Mouse (Mus musculus) thymus, postnatal 10 days (tissue): Measurements from ENCODE around the gene Fermt1.

Source experiments
- DNase-seq, 2 experiments: peaks; one replicate each; pipeline ENCODE4 v3.0.0; 2021; ENCODE audit warnings: low spot score in 2 of 2

The Fermt1 gene

DNA sequence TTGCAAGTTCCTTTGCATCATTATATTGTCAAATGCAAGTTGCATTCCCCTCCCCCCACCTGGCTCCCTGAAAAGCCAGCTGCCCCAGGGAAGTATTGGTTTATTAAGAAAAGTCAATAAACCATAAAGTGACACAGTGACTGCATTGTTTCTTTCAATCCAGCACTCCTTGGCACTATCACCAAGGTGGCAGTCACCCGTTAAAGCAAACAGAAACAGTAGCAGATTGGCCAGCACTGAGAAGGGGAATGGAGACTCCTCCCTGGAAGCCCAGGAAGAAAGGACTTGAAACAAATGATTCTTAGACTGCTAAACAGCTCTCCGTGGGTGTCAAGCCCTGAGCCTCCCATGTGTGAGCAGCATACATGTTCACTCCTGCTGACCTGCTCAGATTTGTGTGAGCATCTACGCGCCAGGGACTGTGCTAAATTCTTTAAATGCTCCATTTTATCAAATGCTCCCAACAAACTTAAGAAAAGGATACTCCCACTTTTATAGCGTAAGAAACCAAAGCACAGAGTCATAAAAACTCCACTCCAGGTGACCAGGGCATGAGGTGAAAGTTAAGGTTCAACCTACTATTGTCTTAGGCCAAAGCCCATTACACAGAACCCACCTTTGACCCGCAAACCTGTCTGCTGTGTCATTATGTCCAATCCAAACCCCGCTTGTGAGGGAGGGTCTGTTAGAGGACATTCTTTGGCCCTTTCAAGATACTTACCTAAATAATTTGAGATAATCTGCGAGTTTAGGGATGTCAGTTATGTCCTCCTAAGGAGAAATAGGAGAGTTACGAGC, 23.4 kb downstream of the Fermt1 start:
- DNase-seq: no peak

DNA sequence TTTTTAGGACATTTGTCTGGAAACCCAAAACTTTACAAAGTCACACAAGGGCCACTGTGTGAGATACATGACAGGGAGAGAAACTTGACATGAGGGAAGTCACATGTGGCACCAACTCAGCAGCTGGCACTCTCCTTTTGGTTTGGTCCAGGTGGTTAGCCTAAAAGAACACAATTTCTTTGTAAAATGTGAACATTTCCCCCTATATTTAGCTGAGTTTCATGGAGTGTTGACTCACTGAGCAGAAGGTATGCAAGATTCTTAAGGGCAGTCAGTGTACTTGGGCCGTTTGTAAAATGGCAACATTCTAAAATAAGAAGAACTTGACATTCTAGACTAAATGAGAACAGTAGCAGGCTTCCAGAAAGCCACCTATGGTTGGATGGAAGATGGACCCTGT, 30.9 kb downstream of the Fermt1 start:
- DNase-seq: no peak

DNA sequence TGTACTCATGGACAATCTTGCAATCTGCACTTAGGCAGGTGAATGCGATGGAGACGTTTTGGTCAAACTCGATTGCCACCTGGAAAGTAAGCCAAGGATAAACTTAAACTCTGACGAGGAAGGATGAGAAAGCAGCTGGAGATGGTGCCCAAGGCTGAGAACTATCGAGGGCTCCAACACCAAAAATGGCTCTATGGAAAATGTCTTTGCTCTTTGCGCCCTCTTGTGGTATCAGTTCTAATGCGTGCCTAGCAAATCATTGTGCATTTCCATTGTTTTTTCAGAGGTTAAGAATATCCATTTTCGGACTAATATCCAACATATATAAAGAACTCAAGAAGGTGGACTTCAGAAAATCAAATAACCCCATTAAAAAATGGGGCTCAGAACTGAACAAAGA, 38.9 kb downstream of the Fermt1 start:
- peak in 1 of 2 experiments; percentile 45 for DNase-seq

DNA sequence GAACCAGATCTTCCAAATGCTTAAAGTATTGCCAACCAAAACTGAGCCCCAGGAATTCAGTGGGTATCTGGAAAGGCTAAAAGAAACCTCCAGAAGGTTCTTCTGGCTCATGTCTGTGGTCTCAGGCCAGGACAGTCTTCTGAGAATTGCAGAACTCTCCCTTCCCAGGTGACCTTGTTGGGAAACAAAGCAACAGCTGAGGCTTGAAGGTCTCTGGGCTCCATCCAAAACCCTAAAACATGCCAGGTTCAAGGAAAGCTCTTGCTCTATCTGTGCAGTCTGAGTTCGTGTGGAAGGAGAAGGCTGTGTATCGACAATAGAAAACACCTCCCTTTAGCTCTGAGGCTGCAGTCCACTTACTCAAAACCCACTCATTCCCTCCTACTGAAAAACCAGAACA, 40.7 kb downstream of the Fermt1 start:
- no peak for DNase-seq

DNA sequence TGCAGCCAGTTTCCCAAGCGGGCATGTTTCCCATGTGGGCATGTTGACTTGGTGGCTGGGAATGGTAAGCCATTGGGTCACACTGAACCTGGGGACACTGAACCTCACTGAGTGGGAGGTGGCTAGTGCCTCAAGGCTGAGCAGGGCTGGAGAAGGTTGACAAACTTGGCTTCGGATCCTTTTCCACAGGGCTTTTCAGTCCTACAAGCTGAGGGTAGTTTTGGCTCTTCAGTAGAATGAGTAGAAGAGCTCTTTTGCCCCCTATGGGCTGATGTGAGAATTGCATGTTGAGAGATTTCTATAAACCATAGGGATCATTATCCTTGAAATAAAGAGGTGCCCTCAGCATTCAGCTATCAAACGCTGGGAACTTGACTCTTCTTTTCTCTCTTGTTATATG, 42.2 kb downstream of the Fermt1 start:
- peak in 1 of 2 experiments; percentile 36 for DNase-seq

DNA sequence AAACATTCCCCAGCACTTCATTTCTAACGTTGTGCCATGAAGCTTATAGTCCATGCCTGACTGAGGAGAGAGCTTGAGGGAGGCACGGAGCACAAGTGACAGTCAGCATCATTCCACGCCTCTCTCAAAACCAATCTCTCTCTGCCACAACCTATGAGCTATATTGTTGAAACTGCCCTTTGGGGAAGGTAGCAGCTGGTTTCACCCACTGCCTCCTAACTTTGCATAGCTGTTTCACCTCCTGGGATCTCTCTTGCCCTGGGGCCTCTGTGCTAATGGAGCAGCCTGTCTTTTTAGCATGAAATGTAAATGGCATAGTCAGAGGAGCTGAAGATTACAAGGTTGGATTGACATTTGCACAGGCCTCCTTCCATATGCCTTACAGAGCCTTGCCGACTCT, 43.6 kb downstream of the Fermt1 start:
- no peak for DNase-seq

DNA sequence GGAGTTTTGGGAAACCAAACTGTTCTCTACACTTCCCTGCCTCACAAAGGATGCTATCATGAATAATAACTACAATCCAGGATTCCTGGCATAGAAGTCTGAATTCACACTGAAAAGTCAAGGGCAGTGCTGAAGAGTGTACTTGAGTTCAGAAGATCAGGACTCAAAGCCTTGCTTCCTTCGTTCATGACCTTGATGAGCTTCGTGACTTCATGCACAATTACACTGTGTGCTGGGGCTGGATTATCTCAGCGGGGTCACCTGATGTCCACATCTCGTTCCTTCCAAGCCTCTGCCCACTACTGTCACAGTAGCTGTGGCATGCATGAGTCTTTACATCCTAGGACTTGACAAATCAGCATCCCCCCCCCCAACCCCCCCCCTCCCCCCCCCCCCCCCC, 44.1 kb downstream of the Fermt1 start:
- no peak for DNase-seq

DNA sequence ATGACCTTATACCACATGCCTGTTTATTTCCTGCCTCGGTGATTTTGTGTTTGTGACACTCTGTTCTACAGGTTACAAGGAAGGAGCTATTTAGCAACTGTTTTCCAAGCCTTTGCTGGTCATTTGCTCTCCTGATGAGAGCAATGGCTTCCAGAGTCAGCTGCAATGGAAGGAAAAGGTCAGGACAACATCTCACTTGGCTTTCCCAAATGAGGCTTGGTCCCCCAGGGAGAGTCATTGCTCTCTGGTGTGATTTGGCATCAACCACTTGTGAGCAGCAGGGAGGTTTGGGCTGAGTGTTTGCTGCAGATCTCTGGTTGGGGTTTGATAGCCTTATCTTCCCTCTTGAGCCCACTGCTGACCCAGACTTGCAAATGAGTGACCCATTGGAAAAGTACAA, 45.1 kb downstream of the Fermt1 start:
- DNase-seq: no peak

DNA sequence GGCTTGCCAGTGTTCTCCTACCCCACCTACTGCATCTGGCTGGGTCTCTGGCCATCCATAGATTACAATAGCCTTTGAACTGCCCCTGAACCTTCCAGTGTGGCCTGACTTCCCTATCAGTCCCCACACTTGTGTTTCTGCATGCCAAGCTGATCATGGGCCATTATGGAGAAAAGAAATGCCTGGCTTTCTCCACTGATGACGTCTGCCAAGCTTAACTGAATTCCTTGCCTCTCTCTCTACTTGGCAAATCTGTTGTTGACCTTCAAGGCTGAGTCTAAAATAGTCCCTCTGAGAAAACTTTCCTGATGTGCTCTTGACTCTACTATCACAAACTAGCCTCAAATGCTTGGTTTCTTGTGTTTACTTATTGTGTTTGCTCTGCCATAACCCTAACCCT, 47.5 kb downstream of the Fermt1 start:
- no peak for DNase-seq

DNA sequence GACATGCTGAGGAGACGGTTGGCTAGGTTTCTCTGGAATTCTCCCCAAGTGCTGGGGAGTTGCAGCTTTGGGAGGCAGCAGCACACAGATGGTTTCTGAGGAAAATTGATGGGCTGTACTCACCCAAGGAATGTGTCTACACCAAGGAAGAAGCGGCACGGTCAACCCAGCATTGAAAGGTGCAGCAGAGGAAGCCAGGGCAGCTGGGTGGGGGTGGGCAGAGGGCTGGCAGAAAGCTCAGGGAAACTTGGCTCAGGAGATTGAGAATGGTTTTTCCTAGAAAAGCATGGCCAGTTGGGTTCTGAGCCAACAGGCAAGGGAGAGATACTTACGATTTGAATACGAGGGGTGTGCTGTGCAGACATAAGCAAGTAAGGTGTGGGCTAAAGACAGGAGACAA, 51.9 kb downstream of the Fermt1 start:
- DNase-seq: no peak

DNA sequence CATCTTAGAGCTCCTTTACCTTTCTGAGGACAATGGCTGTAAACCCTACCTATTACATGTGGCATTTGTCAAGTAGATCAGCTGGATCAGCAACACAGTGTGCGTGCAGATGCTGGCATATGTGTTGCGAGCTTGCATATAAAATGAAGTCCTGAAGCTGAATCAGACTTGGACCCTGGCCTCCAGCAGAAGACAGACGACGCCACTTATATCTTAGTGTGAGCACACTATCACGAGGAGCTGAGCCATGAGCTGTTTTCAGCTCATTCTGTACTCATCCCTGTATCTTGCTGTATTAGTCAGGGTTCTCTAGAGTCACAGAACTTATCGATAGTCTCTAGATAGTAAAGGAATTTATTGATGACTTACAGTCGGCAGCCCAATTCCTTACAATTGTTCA, 60.4 kb downstream of the Fermt1 start:
- no peak for DNase-seq

DNA sequence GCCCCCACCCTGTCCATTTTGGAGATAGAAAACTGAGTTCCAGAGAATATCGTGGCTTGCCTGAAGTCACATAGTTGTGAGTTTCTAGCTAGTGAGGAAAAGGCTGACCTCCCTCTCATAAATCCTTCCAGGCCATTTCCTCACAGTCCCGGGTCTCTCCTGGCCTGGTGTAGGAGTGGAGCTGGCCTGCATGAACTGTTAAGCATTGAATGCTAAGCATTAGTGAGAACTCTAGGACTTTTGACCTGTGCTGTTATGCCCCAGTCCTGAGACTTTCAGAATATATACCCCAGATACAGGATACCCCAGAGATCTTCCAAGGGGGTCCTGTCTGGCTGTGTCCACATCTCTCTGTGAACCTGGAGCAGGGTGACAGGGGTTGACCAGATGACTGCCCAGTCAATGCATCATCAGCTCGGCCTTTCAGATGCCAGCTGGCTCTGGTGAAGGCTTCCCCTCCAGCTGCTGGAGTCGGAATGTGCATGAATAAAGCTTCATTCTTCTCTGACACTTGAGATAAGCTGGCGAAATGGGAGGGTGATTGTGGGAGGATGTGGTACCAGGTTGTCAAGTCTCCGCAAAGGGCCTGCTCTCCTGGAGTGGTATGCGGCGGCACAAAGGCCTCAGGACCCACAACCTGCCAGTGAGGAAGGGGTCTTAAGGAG, 61.3 kb downstream of the Fermt1 start:
- no peak for DNase-seq

DNA sequence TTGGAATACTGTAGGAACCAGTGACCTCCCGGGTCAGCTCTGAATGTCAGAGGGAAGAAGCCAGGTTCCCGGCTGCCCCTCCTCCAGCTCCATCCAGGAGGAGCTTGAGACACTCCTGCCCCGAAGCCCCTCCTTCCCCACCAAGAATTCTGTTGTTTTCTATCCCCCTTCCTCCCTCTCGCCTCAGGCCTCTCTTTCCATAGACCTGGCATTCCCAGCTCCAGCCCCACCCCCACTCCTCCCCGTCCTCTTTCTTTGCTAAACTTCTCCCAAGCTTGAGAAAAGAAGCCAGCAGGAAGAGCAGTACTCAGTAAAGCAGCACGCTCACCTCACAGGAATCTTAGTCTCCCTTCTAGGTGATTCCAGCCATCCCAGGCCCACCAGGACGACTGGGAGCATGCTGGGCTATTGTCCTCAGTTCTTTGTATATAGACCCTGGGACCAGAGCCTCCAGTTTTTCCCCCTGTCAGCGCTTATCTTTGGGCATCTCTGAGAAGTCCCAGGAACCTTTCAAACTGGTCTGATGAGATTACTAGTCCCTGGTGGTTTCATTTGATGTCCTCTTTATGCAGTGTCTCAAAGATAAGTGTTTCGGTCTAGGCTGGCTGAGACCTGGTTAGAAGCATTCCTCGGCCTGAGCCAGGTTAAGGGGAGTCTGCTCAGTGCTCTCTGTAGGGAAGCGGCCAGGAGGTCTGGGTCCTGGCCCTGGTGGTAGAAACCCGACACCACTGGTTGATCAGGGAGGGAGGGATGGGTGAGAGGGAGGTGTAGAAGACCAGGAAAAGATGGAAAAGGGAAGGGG, 64.7 kb downstream of the Fermt1 start, which contains the start of gene Lrrn4:
Lrrn4 (minus strand) TSS at position 48 of the 802 bp plus-strand sequence.
- DNase-seq: no peak

DNA sequence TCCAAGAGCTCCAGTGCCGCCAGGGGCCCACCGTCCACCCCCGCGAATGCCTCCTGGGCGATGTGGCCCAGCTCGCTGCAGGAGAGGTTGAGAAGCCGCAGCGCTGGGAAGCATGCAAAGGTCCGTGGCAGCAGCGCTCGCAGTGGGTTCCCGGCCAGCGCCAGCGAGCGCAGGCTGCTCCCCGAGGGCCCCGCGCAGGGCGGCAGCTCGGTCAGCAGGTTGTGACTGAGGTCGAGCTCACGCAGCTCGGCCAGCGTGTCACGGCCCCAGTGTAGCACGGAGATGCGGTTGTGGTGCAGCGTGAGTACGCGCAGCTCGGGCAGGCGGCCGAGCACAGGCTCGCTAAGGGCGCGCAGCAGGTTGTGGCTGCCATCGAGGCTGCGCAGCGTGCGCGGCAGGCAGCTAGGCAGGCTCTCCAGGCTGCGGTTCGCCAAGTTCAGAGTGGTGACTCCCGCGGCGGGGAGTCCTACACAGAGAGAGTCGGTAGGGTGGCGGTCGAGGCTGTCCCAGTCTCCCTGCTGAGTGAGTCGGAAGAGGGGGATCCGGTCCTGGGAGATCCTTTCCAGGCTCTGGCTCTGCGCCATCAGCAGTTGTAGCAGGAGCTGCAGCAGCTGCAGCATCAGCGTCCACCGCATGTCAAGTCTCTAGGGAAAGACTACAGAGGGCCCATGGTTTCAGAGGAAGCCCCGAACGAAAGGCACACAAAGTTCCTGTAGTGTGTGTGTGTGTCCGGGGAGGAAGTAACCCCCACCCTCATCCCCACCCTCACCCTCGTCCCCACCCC, 66.3 kb downstream of the Fermt1 start:
- DNase-seq: no peak

DNA sequence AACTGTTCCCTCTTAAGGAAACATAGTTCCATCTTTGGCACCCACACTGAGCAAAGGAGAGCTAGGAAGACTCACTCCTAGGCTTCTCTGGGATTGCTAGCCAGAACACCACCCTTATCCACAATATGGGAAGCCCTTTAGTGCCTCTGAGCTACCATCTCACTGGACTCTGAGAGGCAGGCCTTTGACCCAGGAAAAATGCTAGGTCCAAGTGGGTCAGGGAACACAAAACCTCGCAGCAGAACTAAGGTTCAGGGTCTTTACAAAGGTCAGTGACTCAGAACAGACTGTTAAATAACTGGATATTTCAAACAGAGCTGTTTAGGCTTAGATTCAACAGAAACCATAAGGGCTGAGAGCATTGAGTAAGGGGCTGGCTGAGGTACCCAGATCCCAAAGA, 68.7 kb downstream of the Fermt1 start:
- no peak for DNase-seq

DNA sequence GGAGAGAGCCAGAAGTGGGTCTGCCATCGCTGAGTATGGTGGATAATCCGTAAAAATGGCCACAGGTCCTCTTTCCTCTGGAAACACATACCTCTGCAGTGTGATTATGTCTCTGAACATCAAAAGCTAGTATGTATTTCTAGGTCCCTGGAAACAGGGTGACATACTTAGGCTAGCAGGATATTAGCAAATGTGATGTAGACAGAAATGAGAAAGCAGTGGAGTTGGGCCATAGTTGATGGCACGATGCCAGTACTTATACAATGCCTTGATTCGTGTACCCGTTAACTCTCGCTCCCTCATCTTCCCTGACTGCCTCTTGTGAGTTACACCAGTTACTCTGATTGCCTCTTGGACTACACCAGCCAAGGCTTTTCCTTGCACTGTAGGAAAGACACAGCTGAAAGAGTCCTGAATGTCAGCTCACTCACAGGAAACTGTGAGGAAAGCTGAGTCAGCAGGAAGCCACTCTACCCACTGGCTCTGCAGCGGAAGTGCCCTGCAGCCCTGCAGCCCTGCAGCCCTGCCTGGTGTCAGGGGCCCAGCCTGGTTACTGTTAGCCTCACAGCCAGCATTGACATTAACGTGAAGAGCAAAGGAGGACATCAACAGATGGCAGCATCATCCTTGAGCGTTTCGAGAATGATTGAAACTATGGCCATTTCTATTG, 71.9 kb downstream of the Fermt1 start:
- peak in 1 of 2 experiments; percentile 12 for DNase-seq

DNA sequence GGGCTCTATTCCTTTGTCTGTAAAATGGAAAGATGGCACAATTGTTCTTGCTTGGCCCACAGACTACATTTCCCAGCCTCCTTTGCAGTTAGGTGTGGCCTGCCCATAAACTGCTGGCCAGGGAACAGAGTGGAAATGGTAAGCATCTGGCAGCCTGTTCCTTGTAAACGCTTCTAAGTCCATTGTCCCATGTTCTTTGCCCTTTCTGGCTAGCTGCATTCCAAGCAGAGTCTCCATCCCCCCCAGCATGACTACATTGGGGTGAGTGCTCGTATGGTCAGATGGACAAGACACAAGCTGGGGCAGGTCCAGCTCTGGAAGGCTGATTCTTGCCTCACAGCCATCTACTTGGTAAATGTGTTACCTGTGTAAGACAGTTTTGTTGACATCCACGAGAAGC, 74.0 kb downstream of the Fermt1 start:
- DNase-seq: no peak

DNA sequence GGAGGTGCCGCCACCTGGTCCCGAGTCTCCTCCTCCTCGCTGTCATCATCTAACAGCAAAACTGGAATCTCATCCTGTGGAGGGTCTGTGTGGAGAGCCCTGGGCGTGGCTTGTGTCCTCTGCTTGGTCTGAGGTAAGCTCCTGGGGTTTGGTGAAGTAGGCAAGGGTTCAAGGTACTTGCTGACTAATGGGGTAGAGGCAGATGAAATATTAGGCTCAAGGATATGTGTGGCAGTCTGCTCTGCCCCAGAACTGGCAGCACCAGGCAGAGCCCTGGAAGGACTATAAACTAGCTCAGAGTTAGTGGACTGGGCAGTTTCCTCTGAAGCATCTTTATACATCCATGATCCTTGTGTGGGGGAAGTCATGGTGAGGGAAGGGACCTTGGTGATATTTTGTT, 75.4 kb downstream of the Fermt1 start:
- DNase-seq: no peak

DNA sequence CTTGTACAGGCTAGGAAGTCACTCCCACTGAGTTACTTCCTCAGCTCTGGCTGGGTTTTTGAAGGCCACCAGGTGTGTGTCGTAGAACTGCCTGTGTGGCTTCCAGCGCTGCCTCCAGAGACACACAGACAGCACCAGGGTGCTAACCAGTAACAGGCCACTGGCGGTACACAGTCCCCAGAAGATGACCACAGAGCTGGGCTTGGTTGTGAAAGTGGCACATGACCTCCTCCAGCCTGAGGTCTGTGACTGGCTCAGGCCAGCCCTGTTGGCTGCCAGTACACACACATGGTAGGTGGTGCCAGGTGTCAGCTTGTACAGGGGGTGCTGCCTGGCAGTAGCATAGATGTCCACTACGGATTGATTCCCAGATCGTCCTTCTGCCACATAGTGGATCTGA, 76.0 kb downstream of the Fermt1 start:
- no peak for DNase-seq

DNA sequence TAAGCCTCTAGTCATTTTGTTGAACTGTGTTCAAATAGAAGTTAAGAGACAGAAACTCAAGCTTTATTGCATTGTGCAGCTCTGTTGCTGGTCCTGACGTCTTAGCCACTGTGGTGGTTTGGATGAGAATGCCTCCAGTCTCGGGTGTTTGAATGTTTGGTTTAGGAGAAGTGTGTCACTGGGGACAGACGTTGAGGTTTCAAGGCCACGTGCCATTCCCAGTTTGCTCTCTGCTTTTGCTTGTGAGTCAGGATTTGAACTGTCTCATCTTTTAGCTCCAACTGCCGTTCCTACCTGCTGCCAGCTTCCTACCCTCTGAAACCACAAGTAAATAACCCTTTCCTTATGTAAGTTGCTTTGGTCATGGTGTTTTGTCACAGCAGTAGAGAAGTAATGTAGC, 78.2 kb downstream of the Fermt1 start:
- no peak for DNase-seq

DNA sequence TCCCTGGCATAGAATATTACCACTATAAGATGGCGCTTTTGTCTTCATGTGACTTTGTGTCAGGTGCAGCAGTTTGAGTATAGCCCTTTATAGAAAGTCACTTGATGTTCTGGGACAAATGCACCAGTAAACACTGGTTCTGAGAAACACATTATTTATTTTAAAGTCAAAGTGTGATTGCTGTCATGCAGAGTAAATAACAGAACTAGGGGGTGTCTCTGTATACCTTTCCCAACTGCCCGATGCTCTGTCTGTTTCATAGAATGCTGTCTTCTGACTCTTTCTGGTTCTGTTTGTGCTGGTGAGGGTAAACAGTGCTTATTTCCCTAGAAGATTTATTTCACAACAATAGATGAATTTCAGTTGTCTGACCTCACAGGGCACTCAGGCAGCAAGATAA, 82.4 kb downstream of the Fermt1 start:
- DNase-seq: no peak
